Mouse (Mus musculus): Measurements from ENCODE around the gene Cyp1a1. TPM values are rescaled to one million over a fixed set of nuclear protein-coding genes. Genes with fewer than 3 reads are reported as not detected.
A peak's percentile ranks its signal among the peaks of the same experiment; 100 is the strongest.

The Cyp1a1 gene
- total and polyA plus RNA-seq, 2 experiments from 2014 or later = 0.05 TPM; not detected in 1

GRCm38 (mm10) chr9:57646551-57647103, 41.1 kb upstream of the Cyp1a1 start:
- DNase-seq (ENCODE audit: low spot score) (no peak), ATAC-seq (ENCODE audit: insufficient read depth, low read depth) (no peak)
- 70% methylated on average over 12 of the region's 12 CpGs for WGBS
- TF ChIP-seq CTCF (IDR thresholded peaks at IDR 0.05; ENCODE audit: low read depth) (no peak), EP300 (IDR thresholded peaks at IDR 0.05; ENCODE audit: low read depth) (no peak)
- Histone ChIP-seq H3K9me3 (replicated peaks; ENCODE audit: control insufficient read depth, low read length) (no peaks in the 10 kb centered on the region), H3K4me2 (ENCODE audit: low read depth, low read length) (no peak overlapping the region), H3K4me3 (ENCODE audit: low read depth, low read length) (no peak overlapping the region), H3K36me3 (replicated peaks; ENCODE audit: control insufficient read depth, insufficient read depth, low read length) (no peaks in the 10 kb centered on the region), H3K27me3 (ENCODE audit: control insufficient read depth, insufficient read depth, low read length) (no peaks in the 10 kb centered on the region), H3K27ac (ENCODE audit: low read depth) (peak overlapping the region; percentile 2; the same call in 1 of the 2 replicates), H3K4me1 (ENCODE audit: control insufficient read depth, insufficient read depth) (peaks cover 30% of the 10 kb centered on the region), H3K9ac (replicated peaks; ENCODE audit: low read depth, low read length) (no peak overlapping the region)

- no peaks in the 10 kb centered on the region for H3K36me3 ChIP-seq (replicated peaks; ENCODE audit: control insufficient read depth, insufficient read depth, low read length)
- H3K9me3 ChIP-seq (replicated peaks; ENCODE audit: control insufficient read depth, low read length) = no peaks in the 10 kb centered on the region
- TF ChIP-seq CTCF (IDR thresholded peaks at IDR 0.05; ENCODE audit: low read depth) (no peak), EP300 (IDR thresholded peaks at IDR 0.05; ENCODE audit: low read depth) (no peak)
- ATAC-seq (ENCODE audit: insufficient read depth, low read depth) = no peak
- no peak overlapping the region for H3K4me3 ChIP-seq (ENCODE audit: low read depth, low read length)
- no peak overlapping the region for H3K9ac ChIP-seq (replicated peaks; ENCODE audit: low read depth, low read length)
- H3K27ac ChIP-seq (ENCODE audit: low read depth) = peak overlapping the region; percentile 2; the same call in 1 of the 2 replicates
- 70% methylated on average over 4 of the region's 4 CpGs for WGBS
- no peak for DNase-seq (ENCODE audit: low spot score)
- no peaks in the 10 kb centered on the region for H3K27me3 ChIP-seq (ENCODE audit: control insufficient read depth, insufficient read depth, low read length)
- no peak overlapping the region for H3K4me2 ChIP-seq (ENCODE audit: low read depth, low read length)
- peaks cover 30% of the 10 kb centered on the region for H3K4me1 ChIP-seq (ENCODE audit: control insufficient read depth, insufficient read depth)
These were observed 40.2 kb upstream of the Cyp1a1 start for GRCm38 (mm10) chr9:57647286-57648108.

GRCm38 (mm10) chr9:57650130-57650785, 37.5 kb upstream of the Cyp1a1 start:
- H3K4me1 ChIP-seq (ENCODE audit: control insufficient read depth, insufficient read depth) = peaks cover 11% of the 10 kb centered on the region; the same call in 1 of the 2 replicates
- ATAC-seq (ENCODE audit: insufficient read depth, low read depth) (no peak), DNase-seq (ENCODE audit: low spot score) (no peak)
- H3K27me3 ChIP-seq (ENCODE audit: control insufficient read depth, insufficient read depth, low read length) = no peaks in the 10 kb centered on the region
- TF ChIP-seq EP300 (IDR thresholded peaks at IDR 0.05; ENCODE audit: low read depth) (no peak), CTCF (IDR thresholded peaks at IDR 0.05; ENCODE audit: low read depth) (no peak)
- no peak overlapping the region for H3K4me3 ChIP-seq (ENCODE audit: low read depth, low read length)
- no peaks in the 10 kb centered on the region for H3K36me3 ChIP-seq (replicated peaks; ENCODE audit: control insufficient read depth, insufficient read depth, low read length)
- 86% methylated on average over 6 of the region's 6 CpGs for WGBS
- H3K9me3 ChIP-seq (replicated peaks; ENCODE audit: control insufficient read depth, low read length) = no peaks in the 10 kb centered on the region
- no peak overlapping the region; the same call in 1 of the 2 replicates for H3K4me2 ChIP-seq (ENCODE audit: low read depth, low read length)
- no peak overlapping the region for H3K9ac ChIP-seq (replicated peaks; ENCODE audit: low read depth, low read length)
- H3K27ac ChIP-seq (ENCODE audit: low read depth) = peak overlapping the region; percentile 58; the same call in 1 of the 2 replicates

- ATAC-seq (ENCODE audit: insufficient read depth, low read depth) (no peak), DNase-seq (ENCODE audit: low spot score) (no peak)
- Histone ChIP-seq H3K27ac (ENCODE audit: low read depth) (peak overlapping the region; percentile 58; the same call in 1 of the 2 replicates), H3K4me1 (ENCODE audit: control insufficient read depth, insufficient read depth) (peaks cover 9% of the 10 kb centered on the region; the same call in 1 of the 2 replicates), H3K36me3 (replicated peaks; ENCODE audit: control insufficient read depth, insufficient read depth, low read length) (no peaks in the 10 kb centered on the region), H3K4me3 (ENCODE audit: low read depth, low read length) (no peak overlapping the region), H3K27me3 (ENCODE audit: control insufficient read depth, insufficient read depth, low read length) (no peaks in the 10 kb centered on the region), H3K9me3 (replicated peaks; ENCODE audit: control insufficient read depth, low read length) (no peaks in the 10 kb centered on the region), H3K4me2 (ENCODE audit: low read depth, low read length) (no peak overlapping the region; the same call in 1 of the 2 replicates), H3K9ac (replicated peaks; ENCODE audit: low read depth, low read length) (no peak overlapping the region)
- WGBS = 43% methylated on average over 6 of the region's 6 CpGs
- no peak for TF ChIP-seq CTCF (IDR thresholded peaks at IDR 0.05; ENCODE audit: low read depth)
These were observed 36.9 kb upstream of the Cyp1a1 start for GRCm38 (mm10) chr9:57650786-57651311.

GRCm38 (mm10) chr9:57652351-57652750, 35.4 kb upstream of the Cyp1a1 start:
- TF ChIP-seq CTCF (IDR thresholded peaks at IDR 0.05; ENCODE audit: low read depth) (no peak), EP300 (IDR thresholded peaks at IDR 0.05; ENCODE audit: low read depth) (no peak)
- no peak for ATAC-seq (ENCODE audit: insufficient read depth, low read depth)
- H3K9ac ChIP-seq (replicated peaks; ENCODE audit: low read depth, low read length) = no peak overlapping the region
- no peak overlapping the region for H3K4me3 ChIP-seq (ENCODE audit: low read depth, low read length)
- no peaks in the 10 kb centered on the region for H3K36me3 ChIP-seq (replicated peaks; ENCODE audit: control insufficient read depth, insufficient read depth, low read length)
- DNase-seq (ENCODE audit: low spot score) = no peak
- no peaks in the 10 kb centered on the region for H3K9me3 ChIP-seq (replicated peaks; ENCODE audit: control insufficient read depth, low read length)
- H3K4me2 ChIP-seq (ENCODE audit: low read depth, low read length) = no peak overlapping the region
- H3K27ac ChIP-seq (ENCODE audit: low read depth) = no peak overlapping the region; the same call in 1 of the 2 replicates
- no peaks in the 10 kb centered on the region for H3K27me3 ChIP-seq (ENCODE audit: control insufficient read depth, insufficient read depth, low read length)
- peaks cover 9% of the 10 kb centered on the region; the same call in 1 of the 2 replicates for H3K4me1 ChIP-seq (ENCODE audit: control insufficient read depth, insufficient read depth)
- 72% methylated on average over 9 of the region's 9 CpGs for WGBS

Measured in heart, postnatal 0 days (tissue).